Mouse (Mus musculus) lung, postnatal 0 days (tissue): ENCODE measurements at regions not wholly inside any gene's neighbourhood (a gene's known extent, or its start where the extent isn't known, plus 50 kb on each side); places are given as distances from the start of the nearest gene placed in this dataset.

ENCODE experiments used
- CTCF ChIP-seq: IDR thresholded peaks from 2 replicates; pipeline ENCODE4 v1.5.1; 2016; ENCODE audit warnings: antibody characterized with exemption, mild to moderate bottlenecking
- EP300 ChIP-seq: IDR thresholded peaks from 2 replicates; pipeline ENCODE4 v1.6.1; 2016; ENCODE audit warnings: antibody characterized with exemption, mild to moderate bottlenecking, control low read depth

GRCm38 (mm10) chr13:15212353-15212850 is 250.6 kb upstream of the Gli3 start:
- TF ChIP-seq CTCF (no peak), EP300 (no peak)
